Mouse (Mus musculus) c-Kit-positive CD71-positive TER-119-negative erythroid progenitor cells, embryonic 14.5 days (primary cell): ENCODE measurements around the gene Zfr2.

ENCODE experiments used
- DNase-seq: peaks from one replicate; pipeline ENCODE4 v3.0.0-alpha.2; 2013; ENCODE audit warnings: low read depth

The Zfr2 gene

GRCm38 (mm10) chr10:81288601-81289000 lies 55.6 kb downstream of the Zfr2 start:
- peak; percentile 43 for DNase-seq

- peak; percentile 47 for DNase-seq
These were observed 56.3 kb downstream of the Zfr2 start for GRCm38 (mm10) chr10:81289278-81289677.

- no peak for DNase-seq
These were observed 56.9 kb downstream of the Zfr2 start for GRCm38 (mm10) chr10:81289811-81290210.

- no peak for DNase-seq
These were observed 57.9 kb downstream of the Zfr2 start for GRCm38 (mm10) chr10:81290698-81291460.

- no peak for DNase-seq
These were observed 58.7 kb downstream of the Zfr2 start, which contains the start of gene Tjp3 for GRCm38 (mm10) chr10:81291511-81292104. Tjp3 (minus strand) TSS chr10:81291581.

- DNase-seq, result peak; percentile 100
These were observed 59.8 kb downstream of the Zfr2 start, which contains the start of gene Pip5k1c for GRCm38 (mm10) chr10:81292554-81293333. Pip5k1c (plus strand) TSS chr10:81292963.

- peak; percentile 48 for DNase-seq
These were observed 60.5 kb downstream of the Zfr2 start for GRCm38 (mm10) chr10:81293334-81294030.

GRCm38 (mm10) chr10:81294442-81294841 lies 61.5 kb downstream of the Zfr2 start:
- no peak for DNase-seq

- DNase-seq, result no peak
These were observed 62.2 kb downstream of the Zfr2 start for GRCm38 (mm10) chr10:81295185-81295584.

GRCm38 (mm10) chr10:81297246-81297645 lies 64.3 kb downstream of the Zfr2 start:
- DNase-seq, result no peak

GRCm38 (mm10) chr10:81297845-81298244 lies 64.9 kb downstream of the Zfr2 start:
- no peak for DNase-seq

- DNase-seq, result no peak
These were observed 65.6 kb downstream of the Zfr2 start for GRCm38 (mm10) chr10:81298369-81299100.

GRCm38 (mm10) chr10:81299585-81300351 lies 66.8 kb downstream of the Zfr2 start:
- DNase-seq, result no peak

- DNase-seq, result no peak
These were observed 67.5 kb downstream of the Zfr2 start for GRCm38 (mm10) chr10:81300352-81300907.

- DNase-seq, result no peak
These were observed 68.4 kb downstream of the Zfr2 start for GRCm38 (mm10) chr10:81301321-81301720.
